Mouse (Mus musculus): ENCODE data around the gene H2-DMb2.

DNA sequence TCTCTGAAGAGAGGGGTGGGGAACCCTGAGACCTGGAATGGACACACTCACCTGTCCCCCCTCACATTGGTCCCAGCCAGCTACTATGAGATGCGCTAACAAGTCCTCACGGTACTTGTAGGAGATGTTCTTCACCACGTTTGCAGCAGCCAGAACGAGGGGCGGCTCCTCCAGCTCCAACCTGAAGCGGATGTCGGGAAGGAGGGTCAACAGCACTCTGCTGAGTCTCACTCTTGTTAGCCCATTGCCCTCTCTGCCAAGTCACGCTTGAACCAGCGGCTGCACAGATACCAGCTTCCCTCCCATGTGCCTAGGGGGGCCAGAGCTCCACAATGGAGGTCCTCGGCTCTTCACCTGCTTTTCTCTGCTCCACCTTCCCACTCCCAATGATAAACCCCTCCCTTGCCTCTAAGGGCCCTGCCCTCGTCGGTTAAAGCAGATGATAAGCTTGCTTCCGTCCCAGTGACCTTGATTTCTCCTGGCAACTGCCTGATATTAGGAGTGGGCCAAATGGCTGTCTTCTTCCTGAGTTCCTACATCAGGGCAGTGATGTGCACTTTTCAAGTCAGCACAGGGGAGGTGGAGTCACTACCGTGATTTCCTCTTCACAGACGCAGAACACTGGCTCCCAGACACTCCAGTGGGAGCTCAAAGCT, 40.6 kb downstream of the H2-DMb2 start:
- TF ChIP-seq CTCF (IDR thresholded peaks at IDR 0.05; ENCODE audit: control insufficient read depth, insufficient read depth, low read length) (no peak), POLR2A (IDR thresholded peaks at IDR 0.05; ENCODE audit: borderline replicate concordance, control insufficient read depth, low read depth, low read length) (no peak)
